15 mouse cellular contexts compared by ENCODE assay signal in the genomic region with DNA sequence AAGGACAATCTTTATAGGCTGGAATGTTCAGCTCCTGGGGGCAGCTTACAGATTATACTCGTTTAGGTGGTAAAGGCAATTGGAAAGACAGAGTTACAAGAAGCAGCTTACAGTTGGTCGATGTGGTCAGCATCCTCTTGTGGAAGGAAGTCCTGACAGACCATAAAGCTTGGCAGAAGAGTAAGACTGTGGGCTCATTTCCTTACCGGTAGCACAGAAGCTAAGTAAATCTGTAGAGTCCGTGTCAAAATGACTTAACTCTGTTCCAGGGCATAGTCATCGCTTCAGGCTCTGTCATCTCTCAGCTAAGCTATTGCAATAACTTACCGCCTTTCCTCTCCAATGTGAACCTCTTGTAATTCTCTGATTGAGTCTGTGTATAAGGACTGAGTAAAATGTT.
"Had no signal": no experiment of that assay in that cellular context is flagged by ENCODE, and none has a peak within 500 bp of the region (broad histone marks: within the 10 kb centered on the region; RNA-seq: fewer than 3 reads in every experiment).

No protein-coding gene starts in this region.

- ATAC-seq: midbrain, embryonic 16.5 days had no signal

- DNase-seq: lung, adult 18-20 months; lung, embryonic 14.5 days; lung, postnatal 4 days; midbrain, embryonic 14.5 days; right cerebral cortex, postnatal 14 days; thymus, adult 18-20 months; thymus, postnatal 14 days; thymus, postnatal 36 days had no signal

- H3K4me1 ChIP-seq: midbrain, embryonic 10.5 days; midbrain, embryonic 12.5 days; neural tube, embryonic 13.5 days; stomach, embryonic 15.5 days had no signal

- H3K9me3 ChIP-seq: midbrain, embryonic 10.5 days; midbrain, embryonic 12.5 days; neural tube, embryonic 13.5 days; stomach, embryonic 15.5 days had no signal

- H3K9ac ChIP-seq: liver, embryonic 14.5 days; lung, embryonic 14.5 days; midbrain, embryonic 12.5 days; neural tube, embryonic 13.5 days; stomach, embryonic 15.5 days had no signal

- H3K4me2 ChIP-seq: lung, embryonic 14.5 days; midbrain, embryonic 12.5 days; neural tube, embryonic 13.5 days; stomach, embryonic 15.5 days had no signal

- H3K36me3 ChIP-seq: midbrain, embryonic 10.5 days; midbrain, embryonic 12.5 days; neural tube, embryonic 13.5 days; stomach, embryonic 15.5 days had no signal

- H3K4me3 ChIP-seq: midbrain, embryonic 10.5 days; midbrain, embryonic 12.5 days; myocyte; neural tube, embryonic 13.5 days; stomach, embryonic 15.5 days had no signal

- H3K27ac ChIP-seq: liver, embryonic 14.5 days; midbrain, embryonic 10.5 days; midbrain, embryonic 12.5 days; neural tube, embryonic 13.5 days; stomach, embryonic 15.5 days had no signal

- H3K27me3 ChIP-seq: midbrain, embryonic 12.5 days; neural tube, embryonic 13.5 days; stomach, embryonic 15.5 days had no signal
